Mouse (Mus musculus): ENCODE measurements around the gene Spsb3. TPM values are rescaled to one million over a fixed set of nuclear protein-coding genes. Genes with fewer than 3 reads are reported as not detected.

The Spsb3 gene
- polyA plus RNA-seq, 1 experiment from 2014 or later: 32.7 TPM

DNA sequence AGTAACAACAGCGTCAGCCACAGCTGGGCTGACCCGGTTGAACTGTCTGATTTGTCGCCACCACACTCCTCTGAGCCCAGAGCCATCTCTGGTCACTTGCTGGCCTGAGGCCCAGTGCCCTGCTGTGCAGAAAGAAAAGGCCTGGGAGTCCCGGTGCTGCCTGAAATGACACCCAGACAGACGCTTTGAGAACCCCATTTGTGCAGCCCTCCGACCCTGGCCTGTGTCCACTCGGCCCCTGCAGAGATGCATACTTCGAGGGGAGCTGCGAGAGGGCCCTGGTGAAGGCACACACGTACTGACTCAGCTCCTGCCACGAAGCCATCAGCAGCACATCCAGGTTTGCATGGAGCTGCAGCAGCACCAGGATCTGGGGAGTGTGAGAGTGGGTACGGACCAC, 6.3 kb downstream of the Spsb3 start:
- H3K9ac ChIP-seq (ENCODE audit: low read length): no peak overlapping the region
- 88% methylated on average over 12 of the region's 12 CpGs for WGBS
- H3K9me3 ChIP-seq (replicated peaks; ENCODE audit: control insufficient read depth, low read length): no peaks in the 10 kb centered on the region
- no peak overlapping the region for H3K27ac ChIP-seq (ENCODE audit: low read length)
- no peaks in the 10 kb centered on the region for H3K27me3 ChIP-seq (ENCODE audit: control insufficient read depth, insufficient read depth, low read length)
- H3K4me2 ChIP-seq (ENCODE audit: low read depth, low read length): no peak overlapping the region
- peaks cover 28% of the 10 kb centered on the region for H3K4me1 ChIP-seq (ENCODE audit: control insufficient read depth, insufficient read depth, low read length)
- ATAC-seq (ENCODE audit: insufficient read depth, low FRiP score): no peak
- H3K4me3 ChIP-seq (replicated peaks; ENCODE audit: low read length): no peak overlapping the region
- H3K36me3 ChIP-seq (ENCODE audit: control insufficient read depth, insufficient read depth, low read length): peaks cover 14% of the 10 kb centered on the region

DNA sequence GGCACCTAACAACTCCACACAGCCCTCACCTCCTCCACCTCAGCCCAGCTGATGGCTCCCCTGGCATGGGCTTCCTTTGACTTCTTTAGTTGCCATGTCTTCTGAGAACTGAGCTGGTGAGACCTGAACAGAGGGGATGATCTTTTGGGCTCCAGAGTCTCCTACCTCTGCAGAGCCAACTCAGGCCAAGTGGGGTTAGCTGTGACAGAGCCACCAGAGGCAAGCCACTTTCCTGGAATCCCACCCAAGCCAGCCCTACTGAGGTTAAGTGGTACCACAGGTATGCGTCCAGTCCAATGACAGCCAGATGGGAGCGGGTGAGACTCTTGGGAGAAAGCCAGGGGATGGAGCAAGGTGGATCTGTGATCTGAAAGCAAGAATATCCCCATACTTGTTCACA, 6.8 kb downstream of the Spsb3 start:
- 91% methylated on average over 2 of the region's 2 CpGs for WGBS
- H3K4me2 ChIP-seq (ENCODE audit: low read depth, low read length): no peak overlapping the region

GRCm38 (mm10) chr17:24894061-24894994, 7.9 kb downstream of the Spsb3 start:
- WGBS: 9% methylated on average over 31 of the region's 31 CpGs
- peak overlapping the region; percentile 99 for H3K4me2 ChIP-seq (ENCODE audit: low read depth, low read length)
- peaks cover 24% of the 10 kb centered on the region for H3K4me1 ChIP-seq (ENCODE audit: control insufficient read depth, insufficient read depth, low read length)
- no peaks in the 10 kb centered on the region for H3K9me3 ChIP-seq (replicated peaks; ENCODE audit: control insufficient read depth, low read length)
- ATAC-seq (ENCODE audit: insufficient read depth, low FRiP score): peak; percentile 2; the same call in 1 of the 2 replicates
- peak overlapping the region; percentile 91 for H3K27ac ChIP-seq (ENCODE audit: low read length)
- no peaks in the 10 kb centered on the region for H3K27me3 ChIP-seq (ENCODE audit: control insufficient read depth, insufficient read depth, low read length)
- H3K36me3 ChIP-seq (ENCODE audit: control insufficient read depth, insufficient read depth, low read length): peaks cover 14% of the 10 kb centered on the region
- H3K9ac ChIP-seq (ENCODE audit: low read length): peak overlapping the region; percentile 96
- peak overlapping the region; percentile 79 for H3K4me3 ChIP-seq (replicated peaks; ENCODE audit: low read length)

More for the DNA sequence above, 6.8 kb downstream of the Spsb3 start:
- no peaks in the 10 kb centered on the region for H3K9me3 ChIP-seq (replicated peaks; ENCODE audit: control insufficient read depth, low read length)
- H3K27ac ChIP-seq (ENCODE audit: low read length): no peak overlapping the region
- H3K27me3 ChIP-seq (ENCODE audit: control insufficient read depth, insufficient read depth, low read length): no peaks in the 10 kb centered on the region
- peaks cover 24% of the 10 kb centered on the region for H3K4me1 ChIP-seq (ENCODE audit: control insufficient read depth, insufficient read depth, low read length)
- ATAC-seq (ENCODE audit: insufficient read depth, low FRiP score): no peak
- H3K4me3 ChIP-seq (replicated peaks; ENCODE audit: low read length): no peak overlapping the region
- H3K9ac ChIP-seq (ENCODE audit: low read length): no peak overlapping the region
- peaks cover 14% of the 10 kb centered on the region for H3K36me3 ChIP-seq (ENCODE audit: control insufficient read depth, insufficient read depth, low read length)

- Histone ChIP-seq H3K27me3 (ENCODE audit: control insufficient read depth, insufficient read depth, low read length) (no peaks in the 10 kb centered on the region), H3K27ac (ENCODE audit: low read length) (peak within 1 kb of the TSS; percentile 91), H3K4me1 (ENCODE audit: control insufficient read depth, insufficient read depth, low read length) (peaks cover 24% of the 10 kb centered on the region), H3K4me2 (ENCODE audit: low read depth, low read length) (peak within 1 kb of the TSS; percentile 99), H3K9me3 (replicated peaks; ENCODE audit: control insufficient read depth, low read length) (no peaks in the 10 kb centered on the region), H3K36me3 (ENCODE audit: control insufficient read depth, insufficient read depth, low read length) (peaks cover 15% of the 10 kb centered on the region), H3K4me3 (replicated peaks; ENCODE audit: low read length) (peak within 1 kb of the TSS; percentile 79), H3K9ac (ENCODE audit: low read length) (peak within 1 kb of the TSS; percentile 96)
- peak; percentile 67 for ATAC-seq (ENCODE audit: insufficient read depth, low FRiP score)
- under 1% methylated on average over 62 of the region's 62 CpGs for WGBS
Measured at GRCm38 (mm10) chr17:24894995-24895547, 8.6 kb downstream of the Spsb3 start, which contains the start of the genes Eme2 and Mrps34. Eme2 (minus strand) TSS chr17:24895087. Mrps34 (plus strand) TSS chr17:24895116.

GRCm38 (mm10) chr17:24895571-24896240, 9.3 kb downstream of the Spsb3 start:
- H3K9ac ChIP-seq (ENCODE audit: low read length): peak overlapping the region; percentile 96
- peaks cover 20% of the 10 kb centered on the region for H3K36me3 ChIP-seq (ENCODE audit: control insufficient read depth, insufficient read depth, low read length)
- H3K9me3 ChIP-seq (replicated peaks; ENCODE audit: control insufficient read depth, low read length): no peaks in the 10 kb centered on the region
- 0 out of 2 replicates have a peak, but pooled peaks have one; percentile 1 for ATAC-seq (ENCODE audit: insufficient read depth, low FRiP score)
- WGBS: 11% methylated on average over 23 of the region's 23 CpGs
- H3K4me1 ChIP-seq (ENCODE audit: control insufficient read depth, insufficient read depth, low read length): peaks cover 24% of the 10 kb centered on the region
- no peaks in the 10 kb centered on the region for H3K27me3 ChIP-seq (ENCODE audit: control insufficient read depth, insufficient read depth, low read length)
- peak overlapping the region; percentile 91 for H3K27ac ChIP-seq (ENCODE audit: low read length)
- peak overlapping the region; percentile 99 for H3K4me2 ChIP-seq (ENCODE audit: low read depth, low read length)
- H3K4me3 ChIP-seq (replicated peaks; ENCODE audit: low read length): peak overlapping the region; percentile 79

DNA sequence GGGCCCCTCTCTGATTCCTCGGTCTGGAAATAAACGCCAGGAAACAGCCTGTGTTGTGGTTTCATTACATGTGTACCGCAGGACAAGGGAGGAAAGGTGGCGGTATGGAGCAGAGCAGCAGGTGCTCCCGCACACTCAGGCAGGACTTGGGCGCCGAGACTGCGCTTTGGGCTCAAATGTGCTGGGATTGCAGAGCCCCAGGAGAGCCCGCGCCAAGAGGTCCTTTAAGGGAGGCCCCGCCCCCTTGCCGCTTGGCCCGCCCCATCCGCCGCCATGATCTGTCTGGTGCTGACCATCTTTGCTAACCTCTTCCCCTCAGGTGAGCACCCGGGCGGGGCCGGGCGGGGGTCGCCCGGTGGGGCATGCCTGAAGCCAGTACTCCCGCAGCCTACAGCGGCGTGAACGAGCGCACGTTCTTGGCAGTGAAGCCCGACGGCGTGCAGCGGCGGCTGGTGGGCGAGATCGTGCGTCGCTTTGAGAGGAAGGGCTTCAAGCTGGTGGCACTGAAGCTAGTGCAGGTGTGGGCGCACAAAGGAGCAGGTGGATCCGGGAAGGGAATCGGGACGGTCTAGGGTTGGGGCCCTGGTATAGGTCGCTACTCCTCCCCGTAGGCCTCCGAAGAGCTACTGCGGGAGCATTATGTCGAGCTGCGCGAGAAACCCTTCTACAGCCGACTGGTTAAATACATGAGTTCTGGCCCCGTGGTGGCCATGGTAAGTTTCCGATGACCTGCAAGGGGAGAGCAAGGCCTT, 10.0 kb downstream of the Spsb3 start, which contains the start of gene Nme3:
Nme3 (plus strand) TSS at position 260 of the 752 bp plus-strand sequence.
- H3K9ac ChIP-seq (ENCODE audit: low read length): peak within 1 kb of the TSS; percentile 96
- H3K4me2 ChIP-seq (ENCODE audit: low read depth, low read length): peak within 1 kb of the TSS; percentile 99
- peaks cover 24% of the 10 kb centered on the region for H3K4me1 ChIP-seq (ENCODE audit: control insufficient read depth, insufficient read depth, low read length)
- H3K9me3 ChIP-seq (replicated peaks; ENCODE audit: control insufficient read depth, low read length): no peaks in the 10 kb centered on the region
- under 1% methylated on average over 50 of the region's 50 CpGs for WGBS
- peaks cover 21% of the 10 kb centered on the region for H3K36me3 ChIP-seq (ENCODE audit: control insufficient read depth, insufficient read depth, low read length)
- peak; percentile 86 for ATAC-seq (ENCODE audit: insufficient read depth, low FRiP score)
- no peaks in the 10 kb centered on the region for H3K27me3 ChIP-seq (ENCODE audit: control insufficient read depth, insufficient read depth, low read length)
- H3K27ac ChIP-seq (ENCODE audit: low read length): peak within 1 kb of the TSS; percentile 91
- peak within 1 kb of the TSS; percentile 79 for H3K4me3 ChIP-seq (replicated peaks; ENCODE audit: low read length)

DNA sequence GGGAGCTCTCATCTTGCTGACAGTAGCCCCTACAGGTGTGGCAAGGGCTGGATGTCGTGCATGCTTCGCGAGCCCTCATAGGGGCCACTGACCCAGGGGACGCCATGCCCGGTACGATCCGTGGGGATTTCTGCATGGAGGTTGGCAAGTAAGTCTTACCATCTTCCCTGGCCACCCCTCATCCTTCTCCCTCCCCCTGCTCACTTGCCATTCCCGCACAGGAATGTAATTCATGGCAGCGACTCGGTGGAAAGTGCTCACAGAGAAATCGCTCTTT, 10.5 kb downstream of the Spsb3 start:
- Histone ChIP-seq H3K9me3 (replicated peaks; ENCODE audit: control insufficient read depth, low read length) (no peaks in the 10 kb centered on the region), H3K4me3 (replicated peaks; ENCODE audit: low read length) (peak overlapping the region; percentile 79), H3K9ac (ENCODE audit: low read length) (peak overlapping the region; percentile 96), H3K27ac (ENCODE audit: low read length) (peak overlapping the region; percentile 66; the same call in 1 of the 2 replicates), H3K27me3 (ENCODE audit: control insufficient read depth, insufficient read depth, low read length) (no peaks in the 10 kb centered on the region), H3K4me1 (ENCODE audit: control insufficient read depth, insufficient read depth, low read length) (peaks cover 24% of the 10 kb centered on the region), H3K4me2 (ENCODE audit: low read depth, low read length) (peak overlapping the region; percentile 99), H3K36me3 (ENCODE audit: control insufficient read depth, insufficient read depth, low read length) (peaks cover 26% of the 10 kb centered on the region)
- no peak for ATAC-seq (ENCODE audit: insufficient read depth, low FRiP score)
- 31% methylated on average over 11 of the region's 11 CpGs for WGBS

- WGBS: 76% methylated on average over 4 of the region's 4 CpGs
- Histone ChIP-seq H3K9me3 (replicated peaks; ENCODE audit: control insufficient read depth, low read length) (no peaks in the 10 kb centered on the region), H3K4me3 (replicated peaks; ENCODE audit: low read length) (no peak overlapping the region), H3K27me3 (ENCODE audit: control insufficient read depth, insufficient read depth, low read length) (no peaks in the 10 kb centered on the region), H3K9ac (ENCODE audit: low read length) (peak overlapping the region; percentile 96), H3K4me1 (ENCODE audit: control insufficient read depth, insufficient read depth, low read length) (peaks cover 24% of the 10 kb centered on the region), H3K27ac (ENCODE audit: low read length) (no peak overlapping the region), H3K36me3 (ENCODE audit: control insufficient read depth, insufficient read depth, low read length) (peaks cover 29% of the 10 kb centered on the region), H3K4me2 (ENCODE audit: low read depth, low read length) (peak overlapping the region; percentile 99)
- ATAC-seq (ENCODE audit: insufficient read depth, low FRiP score): no peak
Measured at GRCm38 (mm10) chr17:24897600-24897999, 11.2 kb downstream of the Spsb3 start.
